ENCODE assay signal across 24 mouse cellular contexts in genomic region chr9:119514986-119515385, GRCm38 (mm10).
DNase-seq lines count a peak whose midpoint lies in the region; ATAC-seq and TF ChIP-seq lines count a peak whose summit lies in the region.
"Had no signal": no experiment of that assay in that cellular context is flagged by ENCODE, and none has a peak within 500 bp of the region (broad histone marks: within the 10 kb centered on the region; RNA-seq: fewer than 3 reads in every experiment).

No protein-coding gene starts in this region.

- no peak for TF ChIP-seq CTCF in intestine, postnatal 0 days (IDR thresholded peaks at IDR 0.05; ENCODE audit: low read depth)
- no peak for TF ChIP-seq CTCF in kidney, adult 2 months (conservative IDR thresholded peaks at IDR 0.05; ENCODE audit: insufficient read depth, insufficient read length, low read depth, low read length)
- no peak for TF ChIP-seq CTCF in kidney, postnatal 0 days (IDR thresholded peaks at IDR 0.05; ENCODE audit: low read depth)

- no peak overlapping the region for H3K4me3 ChIP-seq in intestine, embryonic 15.5 days (replicated peaks)
- no peak overlapping the region for H3K4me3 ChIP-seq in intestine, postnatal 0 days (ENCODE audit: low read depth, low read length)
- H3K4me3 ChIP-seq in kidney, adult 2 months (ENCODE audit: insufficient read depth, low read depth, low read length): no peak overlapping the region
- H3K4me3 ChIP-seq in kidney, postnatal 0 days (replicated peaks; ENCODE audit: low read depth, low read length): no peak overlapping the region
- no peak overlapping the region for H3K4me3 ChIP-seq in neural tube, embryonic 15.5 days (replicated peaks)
- H3K4me3 ChIP-seq: erythroblast, embryonic 14.5 days; forebrain, embryonic 12.5 days; heart, embryonic 12.5 days; hindbrain, embryonic 15.5 days; layer of hippocampus, adult 2 months; left cerebral cortex, adult 2 months; limb, embryonic 12.5 days; liver, embryonic 15.5 days; lung, embryonic 15.5 days had no signal

- 79% methylated on average over 8 of the region's 8 CpGs for WGBS in intestine, embryonic 15.5 days
- WGBS in intestine, postnatal 0 days: 68% methylated on average over 8 of the region's 8 CpGs
- WGBS in kidney, adult 2 months: 54% methylated on average over 8 of the region's 8 CpGs
- WGBS in kidney, postnatal 0 days: 70% methylated on average over 8 of the region's 8 CpGs
- 91% methylated on average over 8 of the region's 8 CpGs for WGBS in neural tube, embryonic 15.5 days

- no peak overlapping the region for H3K27ac ChIP-seq in intestine, embryonic 15.5 days
- no peak overlapping the region for H3K27ac ChIP-seq in intestine, postnatal 0 days (ENCODE audit: low read depth, low read length)
- H3K27ac ChIP-seq in kidney, adult 2 months (ENCODE audit: insufficient read depth, low read depth, low read length): no peak overlapping the region
- no peak overlapping the region for H3K27ac ChIP-seq in kidney, postnatal 0 days
- H3K27ac ChIP-seq in neural tube, embryonic 15.5 days (replicated peaks): no peak overlapping the region
- H3K27ac ChIP-seq: forebrain, embryonic 12.5 days; hindbrain, embryonic 15.5 days; layer of hippocampus, adult 2 months; left cerebral cortex, adult 2 months; limb, embryonic 12.5 days; liver, embryonic 15.5 days; lung, embryonic 15.5 days had no signal

- no peaks in the 10 kb centered on the region for H3K9me3 ChIP-seq in intestine, embryonic 15.5 days
- H3K9me3 ChIP-seq in intestine, postnatal 0 days (ENCODE audit: control insufficient read depth): no peaks in the 10 kb centered on the region
- no peaks in the 10 kb centered on the region for H3K9me3 ChIP-seq in kidney, postnatal 0 days (replicated peaks; ENCODE audit: low read length)
- no peaks in the 10 kb centered on the region for H3K9me3 ChIP-seq in neural tube, embryonic 15.5 days (replicated peaks)
- H3K9me3 ChIP-seq: forebrain, embryonic 12.5 days; heart, embryonic 12.5 days; hindbrain, embryonic 15.5 days; limb, embryonic 12.5 days; liver, embryonic 15.5 days; lung, embryonic 15.5 days had no signal

- no peaks in the 10 kb centered on the region; the same call in 1 of the 2 replicates for H3K27me3 ChIP-seq in intestine, embryonic 15.5 days (replicated peaks)
- no peaks in the 10 kb centered on the region for H3K27me3 ChIP-seq in intestine, postnatal 0 days (replicated peaks; ENCODE audit: control insufficient read depth, insufficient read depth, low read length)
- no peaks in the 10 kb centered on the region for H3K27me3 ChIP-seq in kidney, adult 2 months (replicated peaks; ENCODE audit: control insufficient read depth, insufficient read depth, low read length)
- H3K27me3 ChIP-seq in kidney, postnatal 0 days (ENCODE audit: insufficient read depth, low read length): no peaks in the 10 kb centered on the region; the same call in 1 of the 2 replicates
- H3K27me3 ChIP-seq in neural tube, embryonic 15.5 days (replicated peaks): 0 out of 2 replicates have a peak, but pooled peaks cover 4% of the 10 kb centered on the region
- H3K27me3 ChIP-seq: lung, embryonic 15.5 days had no signal

- ATAC-seq in intestine, embryonic 15.5 days: peak; percentile 43; the same call in 1 of the 2 replicates
- ATAC-seq in intestine, postnatal 0 days: no peak
- ATAC-seq in kidney, postnatal 0 days (replicated peaks; ENCODE audit: low FRiP score, low read depth): peak; percentile 59; the same call in 1 of the 2 replicates
- no peak for ATAC-seq in neural tube, embryonic 15.5 days (ENCODE audit: low FRiP score)
- ATAC-seq: CD4-positive, CD25-positive, alpha-beta regulatory T cell, adult 4 months; forebrain, postnatal 0 days; midbrain, embryonic 16.5 days had no signal

- DNase-seq in kidney, adult 2 months: peak; percentile 84
- DNase-seq in kidney, postnatal 0 days (ENCODE audit: low spot score): no peak
- DNase-seq in yolk sac, embryonic 10.5 days (ENCODE audit: low spot score): peak; percentile 32
- no peak for DNase-seq in cerebellum, postnatal 36 days
- DNase-seq: adrenal gland, postnatal 25 days; cerebellum, adult 11-12 months; cerebellum, postnatal 10 days; forebrain, postnatal 0 days; right cerebral cortex, postnatal 14 days had no signal

- no peak overlapping the region for H3K4me2 ChIP-seq in intestine, embryonic 15.5 days (replicated peaks)
- no peak overlapping the region for H3K4me2 ChIP-seq in intestine, postnatal 0 days (replicated peaks; ENCODE audit: low read depth)
- H3K4me2 ChIP-seq in kidney, postnatal 0 days (ENCODE audit: low read length): no peak overlapping the region
- no peak overlapping the region for H3K4me2 ChIP-seq in neural tube, embryonic 15.5 days
- H3K4me2 ChIP-seq: forebrain, embryonic 12.5 days; heart, embryonic 12.5 days; hindbrain, embryonic 15.5 days; limb, embryonic 12.5 days; liver, embryonic 15.5 days; lung, embryonic 15.5 days; midbrain, embryonic 11.5 days had no signal

- no peaks in the 10 kb centered on the region for H3K36me3 ChIP-seq in intestine, embryonic 15.5 days
- no peaks in the 10 kb centered on the region for H3K36me3 ChIP-seq in intestine, postnatal 0 days (ENCODE audit: control insufficient read depth, insufficient read depth)
- no peaks in the 10 kb centered on the region for H3K36me3 ChIP-seq in kidney, adult 2 months (ENCODE audit: control insufficient read depth, insufficient read depth, low read length)
- no peaks in the 10 kb centered on the region for H3K36me3 ChIP-seq in kidney, postnatal 0 days (ENCODE audit: insufficient read depth, low read length)
- no peaks in the 10 kb centered on the region for H3K36me3 ChIP-seq in neural tube, embryonic 15.5 days
- H3K36me3 ChIP-seq: forebrain, embryonic 12.5 days; hindbrain, embryonic 15.5 days; limb, embryonic 12.5 days; liver, embryonic 15.5 days; lung, embryonic 15.5 days had no signal

- H3K4me1 ChIP-seq in intestine, embryonic 15.5 days (replicated peaks): peaks cover 8% of the 10 kb centered on the region
- H3K4me1 ChIP-seq in intestine, postnatal 0 days (replicated peaks; ENCODE audit: control insufficient read depth, insufficient read depth, low read length): no peaks in the 10 kb centered on the region
- no peaks in the 10 kb centered on the region for H3K4me1 ChIP-seq in kidney, adult 2 months (ENCODE audit: control insufficient read depth, insufficient read depth, low read length)
- 0 out of 2 replicates have a peak, but pooled peaks cover 4% of the 10 kb centered on the region for H3K4me1 ChIP-seq in kidney, postnatal 0 days (replicated peaks; ENCODE audit: insufficient read depth, low read length)
- peaks cover 7% of the 10 kb centered on the region; the same call in 1 of the 2 replicates for H3K4me1 ChIP-seq in neural tube, embryonic 15.5 days
- H3K4me1 ChIP-seq: limb, embryonic 12.5 days; liver, embryonic 15.5 days had no signal

- no peak overlapping the region for H3K9ac ChIP-seq in intestine, embryonic 15.5 days
- no peak overlapping the region for H3K9ac ChIP-seq in intestine, postnatal 0 days (ENCODE audit: low read depth, low read length)
- no peak overlapping the region for H3K9ac ChIP-seq in kidney, postnatal 0 days (ENCODE audit: low read depth, low read length)
- no peak overlapping the region for H3K9ac ChIP-seq in neural tube, embryonic 15.5 days (replicated peaks)
- H3K9ac ChIP-seq: forebrain, embryonic 12.5 days; forebrain, postnatal 0 days; heart, embryonic 12.5 days; hindbrain, embryonic 15.5 days; limb, embryonic 12.5 days; liver, embryonic 15.5 days; lung, embryonic 15.5 days had no signal

- TF ChIP-seq POLR2A in kidney, adult 2 months (IDR thresholded peaks at IDR 0.05; ENCODE audit: low read depth, low read length): no peak

Comparison
In these comparisons a context has a peak if more than half of its experiments do, and no peak if none do; other contexts are left out.
1. ATAC-seq: peak in intestine, embryonic 15.5 days (single experiment) and kidney, postnatal 0 days (single experiment); none in intestine, postnatal 0 days (single experiment) and neural tube, embryonic 15.5 days (single experiment).
2. DNase-seq: peak in kidney, adult 2 months (single experiment) and yolk sac, embryonic 10.5 days (single experiment); none in kidney, postnatal 0 days (single experiment) and cerebellum, postnatal 36 days (0 of 2).